Mouse (Mus musculus) lung, postnatal 0 days (tissue): ENCODE results near the gene Gp1ba. TPM values are rescaled to one million over a fixed set of nuclear protein-coding genes. Genes with fewer than 3 reads are reported as not detected.

Experiments used
- ATAC-seq: fragments of 200-750 bp; cut with Nextera tagmentation; 2 replicates; pipeline ENCODE4 v1.8.0; 2017; ENCODE audit warnings: moderate library complexity
- DNase-seq: peaks from one replicate; pipeline ENCODE4 v3.0.0-alpha.2; 2016; ENCODE audit warnings: low spot score
- H3K27ac ChIP-seq: fragments of 300-500 bp; sonication (generic); 2 replicates; pipeline ENCODE4 v1.5.1; 2014; ENCODE audit warnings: antibody characterized with exemption, mild to moderate bottlenecking, low read length, mixed read lengths
- H3K27me3 ChIP-seq: fragments of 300-500 bp; sonication (generic); replicated peaks from 2 replicates; pipeline ENCODE4 v1.6.1; 2014; ENCODE audit warnings: low read length, mixed read lengths; ENCODE audit not compliant: insufficient read depth
- H3K36me3 ChIP-seq: fragments of 300-500 bp; sonication (generic); 2 replicates; pipeline ENCODE4 v1.6.1; 2014; ENCODE audit warnings: low read length, mixed read lengths; ENCODE audit not compliant: insufficient read depth
- H3K4me1 ChIP-seq: fragments of 300-500 bp; sonication (generic); 2 replicates; pipeline ENCODE4 v1.6.1; 2014; ENCODE audit warnings: antibody characterized with exemption, low read depth, low read length, mixed read lengths; ENCODE audit not compliant: insufficient read depth
- H3K4me2 ChIP-seq: fragments of 300-500 bp; sonication (generic); replicated peaks from 2 replicates; pipeline ENCODE4 v1.6.1; 2014; ENCODE audit warnings: low read depth, mild to moderate bottlenecking, low read length, moderate library complexity, mixed read lengths
- H3K4me3 ChIP-seq: fragments of 300-500 bp; sonication (generic); 2 replicates; pipeline ENCODE4 v1.5.1; 2014; ENCODE audit warnings: low read depth, low read length
- H3K9ac ChIP-seq: fragments of 300-500 bp; sonication (generic); replicated peaks from 2 replicates; pipeline ENCODE4 v1.6.1; 2014; ENCODE audit warnings: low read depth, mild to moderate bottlenecking
- H3K9me3 ChIP-seq: fragments of 300-500 bp; sonication (generic); 2 replicates; pipeline ENCODE4 v1.6.1; 2016; ENCODE audit warnings: low read length, mixed read lengths
- CTCF ChIP-seq: IDR thresholded peaks from 2 replicates; pipeline ENCODE4 v1.5.1; 2016; ENCODE audit warnings: antibody characterized with exemption, mild to moderate bottlenecking
- EP300 ChIP-seq: IDR thresholded peaks from 2 replicates; pipeline ENCODE4 v1.6.1; 2016; ENCODE audit warnings: antibody characterized with exemption, mild to moderate bottlenecking, control low read depth
- WGBS: fragments of 180-500 bp; shearing (Covaris S2); extraction: QIAGEN DNeasy Blood & Tissue Kit; methylation state at CpG from one replicate; pipeline ENCODE4 v1.1.7; 2014; 5-methylcytosine and 5-hydroxymethylcytosine counted together
- polyA plus RNA-seq: library from polyadenylated mRNA; unstranded; fragments of >200 nt; fragmentation: Nextera tagmentation; extraction: Ambion mirVana; gene quantifications from 2 replicates; pipeline ENCODE4 v1.2.1, GENCODE M21; 2015

Gp1ba gene
- polyA plus RNA-seq, 1 experiment from 2014 or later: 0.66 TPM

DNA sequence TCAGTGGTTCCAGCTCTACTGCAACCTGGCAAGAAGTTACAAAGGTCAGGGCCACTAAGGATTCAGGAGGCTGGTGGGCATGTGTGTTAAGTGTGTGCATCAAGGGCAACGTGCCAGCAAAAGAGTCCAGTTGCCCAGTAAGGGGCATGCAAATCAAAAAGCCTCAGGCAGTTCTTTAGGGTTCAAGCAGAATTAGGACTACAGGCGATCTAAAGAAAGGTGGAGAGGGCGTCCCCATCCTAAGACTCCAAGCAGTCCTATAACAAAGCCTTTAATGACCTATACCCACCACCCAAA lies 7.3 kb downstream of the Gp1ba start:
- DNase-seq (peak; percentile 31), ATAC-seq (no peak)
- WGBS: 33% methylated on average over 3 of the region's 3 CpGs

DNA sequence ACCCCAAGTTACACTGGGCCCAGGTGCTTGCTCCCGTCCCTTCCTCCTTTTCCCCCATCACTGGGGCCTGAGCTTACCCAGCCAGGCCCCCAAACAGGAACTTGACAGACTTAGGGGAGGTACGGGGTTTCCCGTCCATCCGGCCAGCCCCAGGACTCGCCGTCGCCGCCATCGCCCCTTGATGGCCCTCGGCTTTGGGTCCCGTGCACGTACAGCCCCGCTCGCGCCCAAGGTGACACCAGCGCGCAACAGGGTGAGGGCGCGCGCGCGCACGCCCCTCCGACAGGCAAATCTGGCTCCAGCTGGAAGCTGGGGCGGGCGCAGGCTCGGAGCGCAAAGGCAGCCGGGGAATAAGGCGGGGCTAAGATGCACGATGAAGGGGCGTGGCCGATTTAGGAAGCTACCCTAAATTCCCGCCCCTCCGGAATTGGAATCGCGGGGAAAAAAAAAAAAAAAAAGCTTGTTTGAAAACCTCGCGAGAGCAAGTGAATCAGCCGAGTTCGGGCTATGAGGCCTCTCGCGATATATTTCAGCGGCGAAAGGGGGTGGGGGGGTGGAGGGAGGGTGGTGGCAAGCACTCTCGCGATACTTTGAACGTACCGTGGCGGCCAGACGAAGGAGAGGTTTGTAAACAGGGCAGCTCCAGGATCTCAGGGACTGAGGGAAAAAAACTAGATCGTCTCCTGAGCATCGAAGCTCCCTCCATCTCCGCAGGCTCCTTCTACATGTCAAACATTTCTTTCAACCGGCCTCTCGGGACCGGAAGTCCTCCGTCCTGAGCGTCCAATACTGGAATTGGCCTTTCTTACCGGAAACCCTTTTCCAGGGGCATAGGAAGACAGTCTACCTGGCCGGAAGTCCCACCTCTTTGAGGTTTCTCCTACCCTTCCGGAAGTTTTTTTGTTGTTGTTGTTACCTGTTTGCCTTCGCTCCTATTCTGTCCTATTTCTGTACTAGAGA lies 8.0 kb downstream of the Gp1ba start, which contains the start of the genes Rnf167 and Slc25a11:
Gene Rnf167 (plus strand): TSS at position 545 of the 960 bp plus-strand sequence.
Gene Slc25a11 (minus strand): TSS at position 789 of the 960 bp plus-strand sequence.
- DNase-seq (peak; percentile 100), ATAC-seq (peak; percentile 92)
- Histone ChIP-seq H3K36me3 (peaks cover 43% of the 10 kb centered on the region), H3K4me3 (peak within 1 kb of the TSS; percentile 70), H3K9me3 (no peaks in the 10 kb centered on the region), H3K27me3 (no peaks in the 10 kb centered on the region), H3K9ac (peak within 1 kb of the TSS; percentile 92), H3K4me1 (peaks cover 19% of the 10 kb centered on the region; the same call in 1 of the 2 replicates), H3K27ac (peak within 1 kb of the TSS; percentile 97), H3K4me2 (peak within 1 kb of the TSS; percentile 96)
- WGBS: under 1% methylated on average over 63 of the region's 63 CpGs
- TF ChIP-seq CTCF (peak; percentile 44), EP300 (peak; percentile 90)

More for the DNA sequence above, 7.3 kb downstream of the Gp1ba start:
- Histone ChIP-seq H3K9me3 (no peaks in the 10 kb centered on the region), H3K4me1 (peaks cover 14% of the 10 kb centered on the region; the same call in 1 of the 2 replicates), H3K4me2 (peak overlapping the region; percentile 81), H3K36me3 (peaks cover 38% of the 10 kb centered on the region), H3K27me3 (no peaks in the 10 kb centered on the region), H3K4me3 (peak overlapping the region; percentile 68), H3K9ac (peak overlapping the region; percentile 76), H3K27ac (peak overlapping the region; percentile 91)
- TF ChIP-seq EP300: no peak
- TF ChIP-seq CTCF: no peak

DNA sequence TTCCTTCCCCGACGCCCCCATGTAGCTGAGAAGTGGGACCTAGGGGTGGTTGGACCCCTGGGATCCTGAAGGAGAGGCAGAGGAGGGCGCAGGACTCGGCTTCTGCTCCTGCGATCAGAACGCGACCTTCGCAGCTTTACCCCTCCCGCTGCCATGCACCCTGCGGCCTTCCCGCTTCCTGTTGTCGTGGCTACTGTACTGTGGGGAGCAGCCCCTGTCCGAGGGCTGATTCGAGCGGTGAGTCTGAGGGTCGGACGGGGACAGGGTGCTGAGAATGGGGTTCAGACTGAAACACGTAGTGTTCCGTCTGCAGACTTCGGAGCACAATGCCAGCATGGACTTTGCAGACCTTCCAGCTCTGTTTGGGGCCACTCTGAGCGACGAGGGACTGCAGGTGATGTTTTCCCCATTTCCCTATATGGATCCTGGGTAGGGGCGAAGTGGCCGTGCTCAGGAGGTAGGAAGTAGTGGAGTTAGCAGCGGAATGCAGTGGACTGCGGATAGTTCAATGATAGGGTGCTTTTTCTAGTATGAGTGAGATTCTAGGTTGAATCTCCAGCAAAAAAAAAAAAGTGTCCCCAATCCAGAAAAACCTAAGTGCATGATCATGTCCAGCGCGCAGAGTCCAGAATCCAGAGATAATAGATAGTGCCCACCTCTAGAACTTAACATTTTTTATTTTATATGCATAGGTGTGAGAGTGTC lies 8.9 kb downstream of the Gp1ba start:
- Histone ChIP-seq H3K9me3 (no peaks in the 10 kb centered on the region), H3K27ac (peak overlapping the region; percentile 97), H3K36me3 (peaks cover 43% of the 10 kb centered on the region), H3K9ac (peak overlapping the region; percentile 92), H3K4me1 (peaks cover 25% of the 10 kb centered on the region; the same call in 1 of the 2 replicates), H3K4me2 (peak overlapping the region; percentile 96), H3K4me3 (peak overlapping the region; percentile 70), H3K27me3 (no peaks in the 10 kb centered on the region)
- ATAC-seq (0 out of 2 replicates have a peak, but pooled peaks have one; percentile 4), DNase-seq (peak; percentile 23)
- WGBS: 2% methylated on average over 28 of the region's 28 CpGs
- TF ChIP-seq EP300 (no peak), CTCF (no peak)

DNA sequence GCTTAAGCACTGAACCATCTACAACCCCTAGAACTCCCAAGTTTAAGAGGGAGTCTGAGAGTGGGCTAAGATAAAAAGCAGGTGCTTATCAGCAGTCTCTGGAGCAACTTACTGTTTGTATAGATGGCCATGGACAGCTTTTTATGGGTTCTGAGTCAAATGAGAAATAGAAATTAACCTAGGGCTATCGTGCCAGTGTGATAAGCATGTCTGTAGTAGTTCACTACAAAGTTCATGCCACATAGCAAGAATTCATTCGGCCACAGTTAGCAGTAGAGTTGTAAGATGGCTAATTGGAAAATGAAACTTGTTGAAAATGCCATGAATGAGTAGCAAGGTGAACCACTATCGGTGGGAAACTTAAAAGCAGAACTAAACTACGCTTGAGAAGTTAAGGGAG lies 9.6 kb downstream of the Gp1ba start:
- TF ChIP-seq EP300 (no peak), CTCF (no peak)
- WGBS: 70% methylated on average over 4 of the region's 4 CpGs
- Histone ChIP-seq H3K9ac (peak overlapping the region; percentile 92; the same call in 1 of the 2 replicates), H3K4me2 (peak overlapping the region; percentile 96), H3K9me3 (no peaks in the 10 kb centered on the region), H3K27ac (no peak overlapping the region), H3K4me1 (peaks cover 25% of the 10 kb centered on the region; the same call in 1 of the 2 replicates), H3K27me3 (no peaks in the 10 kb centered on the region), H3K4me3 (peak overlapping the region; percentile 70), H3K36me3 (peaks cover 42% of the 10 kb centered on the region)
- ATAC-seq (no peak), DNase-seq (no peak)

DNA sequence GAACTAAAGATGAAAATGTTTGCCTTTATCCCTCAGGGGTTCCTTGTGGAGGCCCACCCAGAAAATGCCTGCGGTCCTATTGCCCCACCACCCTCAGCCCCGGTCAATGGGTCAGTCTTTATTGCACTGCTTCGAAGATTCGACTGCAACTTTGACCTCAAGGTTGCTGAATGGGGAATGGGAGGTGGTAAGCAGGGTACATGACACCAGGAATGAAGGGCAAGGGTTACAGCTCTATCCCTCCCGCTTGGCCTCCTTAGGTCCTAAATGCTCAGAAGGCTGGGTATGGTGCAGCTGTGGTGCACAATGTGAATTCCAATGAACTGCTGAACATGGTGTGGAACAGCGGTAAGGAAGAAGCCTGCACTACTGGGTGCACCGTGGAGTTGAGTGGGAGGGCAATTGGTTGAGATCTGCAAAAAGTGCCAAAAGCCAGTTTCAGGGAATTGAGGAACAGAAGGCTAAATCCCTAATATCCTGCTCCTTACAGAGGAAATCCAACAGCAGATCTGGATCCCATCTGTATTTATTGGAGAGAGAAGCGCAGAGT lies 10.3 kb downstream of the Gp1ba start:
- Histone ChIP-seq H3K4me1 (peaks cover 25% of the 10 kb centered on the region; the same call in 1 of the 2 replicates), H3K9ac (no peak overlapping the region), H3K36me3 (peaks cover 41% of the 10 kb centered on the region), H3K4me2 (peak overlapping the region; percentile 8; the same call in 1 of the 2 replicates), H3K4me3 (no peak overlapping the region), H3K9me3 (no peaks in the 10 kb centered on the region), H3K27me3 (no peaks in the 10 kb centered on the region), H3K27ac (0 out of 2 replicates have a peak overlapping the region, but pooled peaks have one; percentile 20)
- DNase-seq (no peak), ATAC-seq (no peak)
- TF ChIP-seq CTCF: no peak
- no peak for TF ChIP-seq EP300
- WGBS: 74% methylated on average over 8 of the region's 8 CpGs
